Mouse (Mus musculus) small intestine, adult 2 months (tissue): ENCODE data around the gene Eif2b5.

Experiments
- CTCF ChIP-seq: fragments of 200-500 bp; IDR thresholded peaks from 2 replicates; pipeline ENCODE4 v1.5.1; 2012; ENCODE audit warnings: low read depth, mild to moderate bottlenecking, control low read depth, inconsistent platforms, low read length, moderate library complexity, mixed read lengths; ENCODE audit not compliant: insufficient replicate concordance, insufficient read length; ENCODE audit errors: extremely low read depth
- POLR2A ChIP-seq: fragments of 200-500 bp; IDR thresholded peaks from 2 replicates; pipeline ENCODE4 v1.6.1; 2012; ENCODE audit warnings: low read depth, mild to moderate bottlenecking, control low read depth, inconsistent platforms, low read length, moderate library complexity

GRCm38 (mm10) chr16:20534617-20535295, 36.1 kb downstream of the Eif2b5 start:
- TF ChIP-seq CTCF (no peak), POLR2A (no peak)
